Mouse (Mus musculus): ENCODE data around the gene Siah3.

DNA sequence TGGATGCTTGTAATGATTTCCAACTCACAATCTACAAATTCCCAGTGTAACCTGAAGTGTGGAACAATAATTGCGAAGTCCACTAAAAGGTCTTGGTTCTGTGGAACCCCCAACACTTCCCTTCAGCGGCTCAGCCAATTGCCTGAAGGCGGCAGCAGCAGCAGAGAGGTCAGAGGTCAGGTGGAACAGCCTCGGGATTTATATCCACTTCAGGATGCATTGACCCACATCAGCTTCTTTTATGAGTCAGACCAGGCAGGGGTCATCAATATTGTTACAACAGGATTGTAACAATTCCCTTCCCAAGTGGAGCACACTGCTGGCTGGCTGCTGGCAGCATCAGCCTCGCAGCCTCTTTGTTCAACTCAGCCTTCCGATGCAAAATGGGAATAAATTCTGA lies 39.1 kb downstream of the Siah3 start:
- TF ChIP-seq CTCF (IDR thresholded peaks at IDR 0.05; ENCODE audit: borderline replicate concordance, extremely low read depth, insufficient read depth, insufficient read length) = no peak
- TF ChIP-seq POLR2A (IDR thresholded peaks at IDR 0.05; ENCODE audit: borderline replicate concordance, extremely low read depth, insufficient read depth, insufficient read length, poor library complexity, severe bottlenecking) = no peak

All from brain, embryonic 14.5 days (tissue).